Mouse (Mus musculus) lung, postnatal 0 days (tissue): ENCODE data around the gene Olfr675. TPM values are rescaled to one million over a fixed set of nuclear protein-coding genes. Genes with fewer than 3 reads are reported as not detected.
"Not testable (repeated sequence)": the region's sequence is repeated elsewhere in the genome, so short reads cannot be mapped to it uniquely, and the experiment has no call there.

ENCODE experiments used
- ATAC-seq: fragments of 200-750 bp; cut with Nextera tagmentation; 2 replicates; pipeline ENCODE4 v1.8.0; 2017; ENCODE audit warnings: moderate library complexity
- DNase-seq: peaks from one replicate; pipeline ENCODE4 v3.0.0-alpha.2; 2016; ENCODE audit warnings: low spot score
- H3K27ac ChIP-seq: fragments of 300-500 bp; sonication (generic); 2 replicates; pipeline ENCODE4 v1.5.1; 2014; ENCODE audit warnings: antibody characterized with exemption, mild to moderate bottlenecking, low read length, mixed read lengths
- H3K27me3 ChIP-seq: fragments of 300-500 bp; sonication (generic); replicated peaks from 2 replicates; pipeline ENCODE4 v1.6.1; 2014; ENCODE audit warnings: low read length, mixed read lengths; ENCODE audit not compliant: insufficient read depth
- H3K36me3 ChIP-seq: fragments of 300-500 bp; sonication (generic); 2 replicates; pipeline ENCODE4 v1.6.1; 2014; ENCODE audit warnings: low read length, mixed read lengths; ENCODE audit not compliant: insufficient read depth
- H3K4me1 ChIP-seq: fragments of 300-500 bp; sonication (generic); 2 replicates; pipeline ENCODE4 v1.6.1; 2014; ENCODE audit warnings: antibody characterized with exemption, low read depth, low read length, mixed read lengths; ENCODE audit not compliant: insufficient read depth
- H3K4me2 ChIP-seq: fragments of 300-500 bp; sonication (generic); replicated peaks from 2 replicates; pipeline ENCODE4 v1.6.1; 2014; ENCODE audit warnings: low read depth, mild to moderate bottlenecking, low read length, moderate library complexity, mixed read lengths
- H3K4me3 ChIP-seq: fragments of 300-500 bp; sonication (generic); 2 replicates; pipeline ENCODE4 v1.5.1; 2014; ENCODE audit warnings: low read depth, low read length
- H3K9ac ChIP-seq: fragments of 300-500 bp; sonication (generic); replicated peaks from 2 replicates; pipeline ENCODE4 v1.6.1; 2014; ENCODE audit warnings: low read depth, mild to moderate bottlenecking
- H3K9me3 ChIP-seq: fragments of 300-500 bp; sonication (generic); 2 replicates; pipeline ENCODE4 v1.6.1; 2016; ENCODE audit warnings: low read length, mixed read lengths
- CTCF ChIP-seq: IDR thresholded peaks from 2 replicates; pipeline ENCODE4 v1.5.1; 2016; ENCODE audit warnings: antibody characterized with exemption, mild to moderate bottlenecking
- EP300 ChIP-seq: IDR thresholded peaks from 2 replicates; pipeline ENCODE4 v1.6.1; 2016; ENCODE audit warnings: antibody characterized with exemption, mild to moderate bottlenecking, control low read depth
- WGBS: fragments of 180-500 bp; shearing (Covaris S2); extraction: QIAGEN DNeasy Blood & Tissue Kit; methylation state at CpG from one replicate; pipeline ENCODE4 v1.1.7; 2014; 5-methylcytosine and 5-hydroxymethylcytosine counted together
- polyA plus RNA-seq: library from polyadenylated mRNA; unstranded; fragments of >200 nt; fragmentation: Nextera tagmentation; extraction: Ambion mirVana; gene quantifications from 2 replicates; pipeline ENCODE4 v1.2.1, GENCODE M21; 2015

Olfr675 gene
- polyA plus RNA-seq: not detected in 2 replicates

GRCm38 (mm10) chr7:105028360-105028759, at the start of gene Olfr675:
TSS of gene Olfr675 (minus strand) at chr7:105028460.
- no peak within 1 kb of the TSS for H3K4me2 ChIP-seq
- H3K9me3 ChIP-seq: no peaks in the 10 kb centered on the region
- WGBS: 76% methylated on average over 1 of the region's 1 CpGs
- no peak for ATAC-seq
- DNase-seq: no peak
- H3K9ac ChIP-seq: no peak within 1 kb of the TSS
- H3K27ac ChIP-seq: no peak within 1 kb of the TSS
- no peaks in the 10 kb centered on the region for H3K4me1 ChIP-seq
- no peak for TF ChIP-seq EP300
- TF ChIP-seq CTCF: no peak
- H3K27me3 ChIP-seq: no peaks in the 10 kb centered on the region
- no peaks in the 10 kb centered on the region for H3K36me3 ChIP-seq
- H3K4me3 ChIP-seq: no peak within 1 kb of the TSS

- Histone ChIP-seq H3K4me1 (no peaks in the 10 kb centered on the region), H3K27me3 (no peaks in the 10 kb centered on the region), H3K27ac (no peak within 1 kb of the TSS), H3K4me3 (no peak within 1 kb of the TSS), H3K4me2 (no peak within 1 kb of the TSS), H3K36me3 (no peaks in the 10 kb centered on the region), H3K9me3 (no peaks in the 10 kb centered on the region), H3K9ac (no peak within 1 kb of the TSS)
- TF ChIP-seq CTCF: no peak
- no peak for TF ChIP-seq EP300
- no peak for ATAC-seq
- WGBS: 80% methylated on average over 1 of the region's 1 CpGs
- no peak for DNase-seq
Measured at GRCm38 (mm10) chr7:105064175-105064574, 35.9 kb upstream of the Olfr675 start, which contains the start of gene Olfr678. TSS of gene Olfr678 (plus strand) at chr7:105064475.

DNA sequence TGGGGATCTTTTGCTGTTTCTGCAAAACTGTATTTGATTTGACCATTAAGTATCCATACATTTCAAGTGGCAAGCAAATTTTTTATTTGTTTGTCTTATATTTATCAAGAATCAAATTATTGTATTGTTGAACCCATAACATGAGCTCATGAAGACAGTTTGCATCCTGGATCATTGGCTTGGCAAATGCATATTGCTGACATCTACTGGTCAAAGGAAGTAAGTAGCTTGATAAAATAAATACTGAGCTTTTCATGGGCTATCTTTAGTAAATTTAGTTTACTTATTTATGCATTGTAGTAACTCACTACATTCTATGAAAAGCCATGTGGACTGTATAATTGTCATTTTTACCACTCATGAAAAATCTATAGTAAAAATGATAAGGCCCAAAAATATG, 30.7 kb upstream of the Olfr675 start:
- no peaks in the 10 kb centered on the region for H3K36me3 ChIP-seq
- no peak overlapping the region for H3K4me3 ChIP-seq
- H3K4me2 ChIP-seq: no peak overlapping the region
- TF ChIP-seq CTCF (no peak), EP300 (no peak)
- no peak overlapping the region for H3K27ac ChIP-seq
- H3K27me3 ChIP-seq: no peaks in the 10 kb centered on the region
- H3K9ac ChIP-seq: no peak overlapping the region
- no peak for ATAC-seq
- no peaks in the 10 kb centered on the region for H3K4me1 ChIP-seq
- DNase-seq: no peak
- no peaks in the 10 kb centered on the region for H3K9me3 ChIP-seq

GRCm38 (mm10) chr7:105033836-105034235, 5.6 kb upstream of the Olfr675 start:
- H3K4me1 ChIP-seq, H3K36me3 ChIP-seq, H3K27ac ChIP-seq, H3K4me3 ChIP-seq, DNase-seq, H3K9me3 ChIP-seq, ATAC-seq, H3K9ac ChIP-seq, H3K4me2 ChIP-seq, H3K27me3 ChIP-seq: not testable (repeated sequence)
- 51% methylated on average over 5 of the region's 5 CpGs for WGBS

GRCm38 (mm10) chr7:105032398-105032797, 4.1 kb upstream of the Olfr675 start, which contains the start of gene Olfr676:
TSS of gene Olfr676 (plus strand) at chr7:105032698.
- no peak within 1 kb of the TSS for H3K27ac ChIP-seq
- DNase-seq (no peak), ATAC-seq (no peak)
- H3K9me3 ChIP-seq: no peaks in the 10 kb centered on the region
- H3K4me2 ChIP-seq: no peak within 1 kb of the TSS
- H3K27me3 ChIP-seq: no peaks in the 10 kb centered on the region
- no peaks in the 10 kb centered on the region for H3K36me3 ChIP-seq
- TF ChIP-seq EP300: no peak
- no peak for TF ChIP-seq CTCF
- H3K4me1 ChIP-seq: no peaks in the 10 kb centered on the region
- no peak within 1 kb of the TSS for H3K9ac ChIP-seq
- no peak within 1 kb of the TSS for H3K4me3 ChIP-seq

GRCm38 (mm10) chr7:105022530-105022929, 5.7 kb downstream of the Olfr675 start:
- ATAC-seq: no peak
- WGBS: 67% methylated on average over 1 of the region's 1 CpGs
- no peak for TF ChIP-seq EP300
- TF ChIP-seq CTCF: 0 out of 2 replicates have a peak, but pooled peaks have one; percentile 3
- H3K4me1 ChIP-seq: no peaks in the 10 kb centered on the region
- H3K36me3 ChIP-seq: no peaks in the 10 kb centered on the region
- no peak overlapping the region for H3K4me3 ChIP-seq
- H3K9ac ChIP-seq: no peak overlapping the region
- no peak overlapping the region for H3K27ac ChIP-seq
- H3K4me2 ChIP-seq: no peak overlapping the region
- no peaks in the 10 kb centered on the region for H3K9me3 ChIP-seq
- H3K27me3 ChIP-seq: no peaks in the 10 kb centered on the region
- DNase-seq: no peak

- no peak within 1 kb of the TSS for H3K4me3 ChIP-seq
- no peaks in the 10 kb centered on the region for H3K4me1 ChIP-seq
- H3K9ac ChIP-seq: no peak within 1 kb of the TSS
- ATAC-seq: no peak
- no peak within 1 kb of the TSS for H3K27ac ChIP-seq
- H3K36me3 ChIP-seq: no peaks in the 10 kb centered on the region
- H3K27me3 ChIP-seq: no peaks in the 10 kb centered on the region
- no peak for DNase-seq
- TF ChIP-seq EP300: no peak
- TF ChIP-seq CTCF: no peak
- no peak within 1 kb of the TSS for H3K4me2 ChIP-seq
- H3K9me3 ChIP-seq: no peaks in the 10 kb centered on the region
Measured at GRCm38 (mm10) chr7:105001929-105002328, 26.3 kb downstream of the Olfr675 start, which contains the start of gene Olfr672. TSS of gene Olfr672 (minus strand) at chr7:105002029.
